Mouse (Mus musculus) megakaryocyte, embryonic 14.5 days (primary cell): ENCODE data around the gene Zfp212.

ENCODE experiments used
- FLI1 ChIP-seq: IDR thresholded peaks from 2 replicates; pipeline ENCODE4 v1.6.1; 2012; ENCODE audit warnings: low read length, inconsistent platforms, mixed read lengths
- GATA1 ChIP-seq: IDR thresholded peaks from 3 replicates; pipeline ENCODE4 v1.6.1; 2012; ENCODE audit warnings: mixed read lengths, low read length, inconsistent platforms, borderline replicate concordance

- TF ChIP-seq FLI1: no peak
- TF ChIP-seq GATA1: no peak
These were observed 40.1 kb upstream of the Zfp212 start for GRCm38 (mm10) chr6:47880166-47880565.
